Mouse (Mus musculus) left cerebral cortex, adult 9 months (tissue): ENCODE results near the gene Ctsh.
"Not testable (repeated sequence)": the region's sequence is repeated elsewhere in the genome, so short reads cannot be mapped to it uniquely, and the experiment has no call there.

ENCODE experiments used
- DNase-seq, 2 experiments: peaks; one replicate each; pipeline ENCODE4 v3.0.0; 2022; ENCODE audit warnings: low spot score in 2 of 2

The Ctsh gene

GRCm38 (mm10) chr9:90056716-90057115 is 2.8 kb downstream of the Ctsh start:
- no peak for DNase-seq

GRCm38 (mm10) chr9:90059828-90060573 is 6.0 kb downstream of the Ctsh start:
- no peak for DNase-seq

- no peak for DNase-seq
Observed at GRCm38 (mm10) chr9:90060574-90060875, 6.6 kb downstream of the Ctsh start.

GRCm38 (mm10) chr9:90060932-90061331 is 7.0 kb downstream of the Ctsh start:
- not testable (repeated sequence) for DNase-seq

- DNase-seq: no peak
Observed at GRCm38 (mm10) chr9:90067341-90067740, 13.4 kb downstream of the Ctsh start.

- DNase-seq: no peak
Observed at GRCm38 (mm10) chr9:90068786-90069185, 14.8 kb downstream of the Ctsh start.

GRCm38 (mm10) chr9:90069485-90069884 is 15.5 kb downstream of the Ctsh start:
- no peak for DNase-seq

GRCm38 (mm10) chr9:90070174-90070573 is 16.2 kb downstream of the Ctsh start:
- no peak for DNase-seq

- no peak for DNase-seq
Observed at GRCm38 (mm10) chr9:90075336-90075735, 21.4 kb downstream of the Ctsh start.

- no peak for DNase-seq
Observed at GRCm38 (mm10) chr9:90076131-90076530, 22.2 kb downstream of the Ctsh start.

- DNase-seq: peak in 1 of 2 experiments; percentile 66
Observed at GRCm38 (mm10) chr9:90076849-90077461, 23.0 kb downstream of the Ctsh start.

GRCm38 (mm10) chr9:90081961-90082360 is 28.0 kb downstream of the Ctsh start:
- not testable (repeated sequence) for DNase-seq

GRCm38 (mm10) chr9:90082992-90083391 is 29.0 kb downstream of the Ctsh start:
- no peak for DNase-seq

- no peak for DNase-seq
Observed at GRCm38 (mm10) chr9:90084152-90084551, 30.2 kb downstream of the Ctsh start.

- DNase-seq: no peak
Observed at GRCm38 (mm10) chr9:90084766-90085468, 31.0 kb downstream of the Ctsh start.

- no peak for DNase-seq
Observed at GRCm38 (mm10) chr9:90087906-90088485, 34.0 kb downstream of the Ctsh start.

- no peak for DNase-seq
Observed at GRCm38 (mm10) chr9:90089339-90090104, 35.6 kb downstream of the Ctsh start.

GRCm38 (mm10) chr9:90098934-90099333 is 45.0 kb downstream of the Ctsh start:
- DNase-seq: no peak

- DNase-seq: no peak
Observed at GRCm38 (mm10) chr9:90100760-90101159, 46.8 kb downstream of the Ctsh start.

- DNase-seq: no peak
Observed at GRCm38 (mm10) chr9:90105462-90105861, 51.5 kb downstream of the Ctsh start.

GRCm38 (mm10) chr9:90106915-90107314 is 53.0 kb downstream of the Ctsh start:
- DNase-seq: no peak

GRCm38 (mm10) chr9:90108272-90108671 is 54.3 kb downstream of the Ctsh start:
- no peak for DNase-seq
